Mouse (Mus musculus) ES-Bruce4 (cell line): ENCODE results near the gene Naa20.

Experiments
- CTCF ChIP-seq: IDR thresholded peaks from one replicate; pipeline ENCODE4 v1.8.1; 2011; ENCODE audit warnings: low read depth, low read length
- EP300 ChIP-seq: IDR thresholded peaks from 2 replicates; pipeline ENCODE4 v1.6.1; 2011; ENCODE audit warnings: low read depth, low read length; ENCODE audit not compliant: insufficient read depth
- POLR2A ChIP-seq: IDR thresholded peaks from one replicate; pipeline ENCODE4 v1.8.1; 2011; ENCODE audit warnings: low read length; ENCODE audit not compliant: insufficient read depth

DNA sequence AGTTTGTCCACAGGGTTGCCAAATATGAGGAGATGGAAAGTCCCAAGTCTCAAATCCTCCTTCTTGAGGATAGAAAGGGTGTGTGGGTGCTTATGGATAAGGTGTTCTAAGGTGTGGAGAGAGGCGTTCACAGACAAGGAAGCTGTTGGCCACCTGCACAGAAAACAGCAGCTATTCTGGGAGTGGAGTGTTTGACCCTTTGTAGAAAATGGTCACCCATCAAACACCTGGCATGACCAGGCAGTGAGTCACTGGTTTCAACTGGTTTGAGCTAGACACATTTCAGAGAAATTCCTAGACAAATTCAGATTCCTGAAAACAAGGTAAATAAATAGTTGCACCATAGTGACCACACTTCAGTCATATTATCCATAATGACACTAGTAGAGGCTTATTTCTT lies 29.8 kb upstream of the Naa20 start:
- TF ChIP-seq POLR2A (no peak), EP300 (no peak), CTCF (no peak)
